Mouse (Mus musculus): Measurements from ENCODE around the gene Mpp2.

GRCm38 (mm10) chr11:102035456-102035960 lies 52.8 kb downstream of the Mpp2 start:
- TF ChIP-seq CTCF (IDR thresholded peaks at IDR 0.05; ENCODE audit: low read depth, low read length) (no peak), POLR2AphosphoS5 (IDR thresholded peaks at IDR 0.05; ENCODE audit: insufficient replicate concordance, low read depth, low read length) (no peak), TAL1 (conservative IDR thresholded peaks at IDR 0.05; ENCODE audit: low read depth, low read length) (no peak), GATA1 (IDR thresholded peaks at IDR 0.05; ENCODE audit: borderline replicate concordance, low read length) (no peak), GATA2 (IDR thresholded peaks at IDR 0.05; ENCODE audit: borderline replicate concordance, low read depth, low read length) (no peak)

Data from G1E (cell line).